Mouse (Mus musculus) embryonic facial prominence, embryonic 15.5 days (tissue): Measurements from ENCODE around the gene Ube2o. TPM values are rescaled to one million over a fixed set of nuclear protein-coding genes. Genes with fewer than 3 reads are reported as not detected.
"Not testable (repeated sequence)": the region's sequence is repeated elsewhere in the genome, so short reads cannot be mapped to it uniquely, and the experiment has no call there.

Experiments
- ATAC-seq: fragments of 200-750 bp; cut with Nextera tagmentation; 2 replicates; pipeline ENCODE4 v1.8.0; 2017; ENCODE audit warnings: low read depth, moderate TSS enrichment; ENCODE audit not compliant: insufficient number of reproducible peaks, low FRiP score, low TSS enrichment
- H3K27ac ChIP-seq: fragments of 300-500 bp; sonication (generic); replicated peaks from 2 replicates; pipeline ENCODE4 v1.5.1; 2015; ENCODE audit warnings: mild to moderate bottlenecking, inconsistent platforms
- H3K27me3 ChIP-seq: fragments of 300-500 bp; sonication (generic); 2 replicates; pipeline ENCODE4 v1.6.1; 2015; ENCODE audit warnings: inconsistent platforms
- H3K36me3 ChIP-seq: fragments of 300-500 bp; sonication (generic); 2 replicates; pipeline ENCODE4 v1.6.1; 2015; ENCODE audit warnings: mild to moderate bottlenecking, inconsistent platforms
- H3K4me1 ChIP-seq: fragments of 300-500 bp; sonication (generic); 2 replicates; pipeline ENCODE4 v1.6.1; 2015; ENCODE audit warnings: inconsistent platforms
- H3K4me2 ChIP-seq: fragments of 300-500 bp; sonication (generic); replicated peaks from 2 replicates; pipeline ENCODE4 v1.6.1; 2015; ENCODE audit warnings: mild to moderate bottlenecking, inconsistent platforms
- H3K4me3 ChIP-seq: fragments of 300-500 bp; sonication (generic); replicated peaks from 2 replicates; pipeline ENCODE4 v1.5.1; 2015; ENCODE audit warnings: mild to moderate bottlenecking, inconsistent platforms
- H3K9ac ChIP-seq: fragments of 300-500 bp; sonication (generic); 2 replicates; pipeline ENCODE4 v1.6.1; 2015; ENCODE audit warnings: inconsistent platforms
- H3K9me3 ChIP-seq: fragments of 300-500 bp; sonication (generic); replicated peaks from 2 replicates; pipeline ENCODE4 v1.6.1; 2016; ENCODE audit warnings: inconsistent platforms
- WGBS: fragments of 180-500 bp; shearing (Covaris S2); methylation state at CpG from one replicate; pipeline ENCODE4 v1.1.7; 2015; 5-methylcytosine and 5-hydroxymethylcytosine counted together
- polyA plus RNA-seq: library from polyadenylated mRNA; unstranded; fragments of >200 nt; fragmentation: Nextera tagmentation; extraction: Ambion mirVana; gene quantifications from 2 replicates; pipeline ENCODE4 v1.2.1, GENCODE M21; 2015

The Ube2o gene
- polyA plus RNA-seq, 1 experiment from 2014 or later = 14.2 TPM

GRCm38 (mm10) chr11:116611883-116612282 is 30.6 kb upstream of the Ube2o start:
- Histone ChIP-seq H3K4me1 (peaks cover 17% of the 10 kb centered on the region), H3K9me3 (no peaks in the 10 kb centered on the region), H3K4me2 (no peak overlapping the region), H3K4me3 (no peak overlapping the region), H3K27ac (no peak overlapping the region), H3K36me3 (no peaks in the 10 kb centered on the region), H3K9ac (no peak overlapping the region), H3K27me3 (no peaks in the 10 kb centered on the region)
- ATAC-seq = no peak
- 69% methylated on average over 9 of the region's 9 CpGs for WGBS

GRCm38 (mm10) chr11:116611168-116611567 is 29.9 kb upstream of the Ube2o start:
- H3K9ac ChIP-seq, H3K36me3 ChIP-seq, H3K27ac ChIP-seq, H3K4me1 ChIP-seq, H3K4me2 ChIP-seq, H3K27me3 ChIP-seq, ATAC-seq, H3K4me3 ChIP-seq, H3K9me3 ChIP-seq: not testable (repeated sequence)
- WGBS = 86% methylated on average over 9 of the region's 9 CpGs

GRCm38 (mm10) chr11:116609965-116610630 is 28.9 kb upstream of the Ube2o start:
- Histone ChIP-seq H3K4me3 (no peak overlapping the region), H3K27me3 (no peaks in the 10 kb centered on the region), H3K9me3 (no peaks in the 10 kb centered on the region), H3K27ac (no peak overlapping the region), H3K4me1 (no peaks in the 10 kb centered on the region), H3K4me2 (no peak overlapping the region), H3K9ac (no peak overlapping the region), H3K36me3 (peaks cover 10% of the 10 kb centered on the region; the same call in 1 of the 2 replicates)
- WGBS = 88% methylated on average over 15 of the region's 15 CpGs
- no peak for ATAC-seq

GRCm38 (mm10) chr11:116607717-116608116 is 26.5 kb upstream of the Ube2o start:
- Histone ChIP-seq H3K9me3 (no peaks in the 10 kb centered on the region), H3K9ac (no peak overlapping the region), H3K4me3 (no peak overlapping the region), H3K4me2 (no peak overlapping the region), H3K27me3 (no peaks in the 10 kb centered on the region), H3K36me3 (peaks cover 18% of the 10 kb centered on the region), H3K4me1 (no peaks in the 10 kb centered on the region), H3K27ac (no peak overlapping the region)
- ATAC-seq = no peak
- 91% methylated on average over 3 of the region's 3 CpGs for WGBS

GRCm38 (mm10) chr11:116604097-116604496 is 22.9 kb upstream of the Ube2o start:
- peaks cover 32% of the 10 kb centered on the region for H3K36me3 ChIP-seq
- WGBS = 86% methylated on average over 12 of the region's 12 CpGs
- no peak overlapping the region for H3K27ac ChIP-seq

GRCm38 (mm10) chr11:116603339-116603738 is 22.1 kb upstream of the Ube2o start:
- Histone ChIP-seq H3K36me3 (peaks cover 37% of the 10 kb centered on the region), H3K4me1 (no peaks in the 10 kb centered on the region), H3K9ac (no peak overlapping the region), H3K27me3 (no peaks in the 10 kb centered on the region), H3K4me3 (no peak overlapping the region), H3K27ac (no peak overlapping the region), H3K4me2 (no peak overlapping the region), H3K9me3 (no peaks in the 10 kb centered on the region)
- no peak for ATAC-seq
- WGBS = 85% methylated on average over 10 of the region's 10 CpGs

More at GRCm38 (mm10) chr11:116604097-116604496, 22.9 kb upstream of the Ube2o start:
- ATAC-seq = no peak
- no peak overlapping the region for H3K4me3 ChIP-seq
- no peaks in the 10 kb centered on the region for H3K27me3 ChIP-seq
- no peak overlapping the region for H3K4me2 ChIP-seq
- no peaks in the 10 kb centered on the region for H3K9me3 ChIP-seq
- H3K4me1 ChIP-seq = no peaks in the 10 kb centered on the region
- no peak overlapping the region for H3K9ac ChIP-seq

GRCm38 (mm10) chr11:116602043-116602442 is 20.8 kb upstream of the Ube2o start:
- no peaks in the 10 kb centered on the region for H3K27me3 ChIP-seq
- no peaks in the 10 kb centered on the region for H3K4me1 ChIP-seq
- no peaks in the 10 kb centered on the region for H3K9me3 ChIP-seq
- no peak overlapping the region for H3K9ac ChIP-seq
- no peak overlapping the region for H3K27ac ChIP-seq
- no peak overlapping the region for H3K4me3 ChIP-seq
- no peak for ATAC-seq
- H3K36me3 ChIP-seq = peaks cover 39% of the 10 kb centered on the region
- H3K4me2 ChIP-seq = no peak overlapping the region
- 89% methylated on average over 8 of the region's 8 CpGs for WGBS

GRCm38 (mm10) chr11:116601166-116601565 is 19.9 kb upstream of the Ube2o start:
- Histone ChIP-seq H3K27ac (no peak overlapping the region), H3K4me1 (no peaks in the 10 kb centered on the region), H3K36me3 (peaks cover 39% of the 10 kb centered on the region), H3K4me2 (no peak overlapping the region), H3K9me3 (no peaks in the 10 kb centered on the region), H3K9ac (no peak overlapping the region), H3K27me3 (no peaks in the 10 kb centered on the region), H3K4me3 (no peak overlapping the region)
- no peak for ATAC-seq
- WGBS = 92% methylated on average over 8 of the region's 8 CpGs

GRCm38 (mm10) chr11:116599230-116599629 is 18.0 kb upstream of the Ube2o start:
- H3K4me3 ChIP-seq = no peak overlapping the region
- H3K36me3 ChIP-seq = peaks cover 24% of the 10 kb centered on the region
- H3K9me3 ChIP-seq = no peaks in the 10 kb centered on the region
- no peak overlapping the region for H3K9ac ChIP-seq
- 89% methylated on average over 15 of the region's 15 CpGs for WGBS
- ATAC-seq = no peak
- H3K4me1 ChIP-seq = no peaks in the 10 kb centered on the region
- no peaks in the 10 kb centered on the region for H3K27me3 ChIP-seq
- no peak overlapping the region for H3K4me2 ChIP-seq
- H3K27ac ChIP-seq = no peak overlapping the region

- Histone ChIP-seq H3K4me2 (no peak overlapping the region), H3K36me3 (peaks cover 21% of the 10 kb centered on the region), H3K27ac (no peak overlapping the region), H3K27me3 (no peaks in the 10 kb centered on the region), H3K4me3 (no peak overlapping the region), H3K4me1 (no peaks in the 10 kb centered on the region), H3K9me3 (no peaks in the 10 kb centered on the region), H3K9ac (no peak overlapping the region)
- WGBS = 79% methylated on average over 8 of the region's 8 CpGs
- no peak for ATAC-seq
Observed at GRCm38 (mm10) chr11:116598193-116598592, 16.9 kb upstream of the Ube2o start.

- Histone ChIP-seq H3K27ac (no peak overlapping the region), H3K27me3 (no peaks in the 10 kb centered on the region), H3K4me2 (no peak overlapping the region), H3K36me3 (peaks cover 21% of the 10 kb centered on the region), H3K9ac (no peak overlapping the region), H3K4me3 (no peak overlapping the region), H3K4me1 (peaks cover 5% of the 10 kb centered on the region; the same call in 1 of the 2 replicates), H3K9me3 (no peaks in the 10 kb centered on the region)
- 85% methylated on average over 19 of the region's 19 CpGs for WGBS
- no peak for ATAC-seq
Observed at GRCm38 (mm10) chr11:116596766-116597165, 15.5 kb upstream of the Ube2o start.

- H3K27ac ChIP-seq = no peak overlapping the region
- no peaks in the 10 kb centered on the region for H3K27me3 ChIP-seq
- no peak for ATAC-seq
- H3K4me1 ChIP-seq = peaks cover 10% of the 10 kb centered on the region; the same call in 1 of the 2 replicates
- H3K36me3 ChIP-seq = 0 out of 2 replicates have a peak, but pooled peaks cover 3% of the 10 kb centered on the region
- no peak overlapping the region for H3K4me2 ChIP-seq
- no peak overlapping the region for H3K9ac ChIP-seq
- no peaks in the 10 kb centered on the region for H3K9me3 ChIP-seq
- no peak overlapping the region for H3K4me3 ChIP-seq
- WGBS = 74% methylated on average over 4 of the region's 4 CpGs
Observed at GRCm38 (mm10) chr11:116593345-116593744, 12.1 kb upstream of the Ube2o start.
